Comparison of ENCODE assay signal across 9 mouse cellular contexts in the genomic region with DNA sequence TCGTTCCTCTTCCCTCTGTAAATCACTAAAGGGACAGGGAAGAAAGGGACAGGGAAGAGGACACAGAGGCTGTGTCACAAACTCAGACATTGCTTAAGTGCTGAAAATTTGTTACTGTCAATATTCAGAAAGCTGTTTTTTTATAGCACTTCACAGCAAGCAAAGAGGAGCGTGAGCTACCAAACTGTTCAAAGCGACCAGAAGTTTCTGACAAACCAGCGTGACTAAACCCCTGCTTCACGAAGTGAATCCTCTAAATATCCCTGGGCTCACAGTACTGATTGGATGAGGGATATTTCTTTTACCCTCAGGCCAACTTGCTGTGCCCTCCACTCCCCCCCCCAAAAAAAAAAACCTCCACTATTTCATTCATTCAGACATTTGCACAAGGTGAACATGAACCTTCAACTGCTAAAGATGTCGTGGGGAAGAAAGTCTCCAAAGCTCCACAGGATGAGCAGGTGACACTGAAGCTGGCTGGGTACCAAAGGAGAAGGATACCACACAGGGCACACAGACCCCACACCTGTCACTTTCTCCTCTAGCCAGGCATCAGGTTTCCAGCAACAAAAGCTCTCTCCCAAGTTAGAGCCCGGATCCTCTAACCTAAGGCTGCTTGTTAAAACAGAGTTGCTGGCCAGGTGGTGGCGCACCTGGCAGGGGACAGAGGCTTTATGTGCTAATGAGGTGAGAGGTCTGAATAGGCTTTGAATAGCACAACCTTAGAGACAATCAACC. TPM values are rescaled to one million over a fixed set of nuclear protein-coding genes. Genes with fewer than 3 reads are reported as not detected.
DNase-seq lines count a peak whose midpoint lies in the region; ATAC-seq and TF ChIP-seq lines count a peak whose summit lies in the region.
"Had no signal": no experiment of that assay in that cellular context is flagged by ENCODE, and none has a peak within 500 bp of the region (broad histone marks: within the 10 kb centered on the region; RNA-seq: fewer than 3 reads in every experiment).

No protein-coding gene starts in this region.

- no peaks in the 10 kb centered on the region for H3K79me2 ChIP-seq in liver, adult 2 months (ENCODE audit: control insufficient read depth, insufficient read depth, low read length)

- H3K4me3 ChIP-seq in liver, adult 2 months (ENCODE audit: insufficient read depth, low read depth, low read length): no peak overlapping the region
- no peak overlapping the region for H3K4me3 ChIP-seq in liver, embryonic 12.5 days
- no peak overlapping the region for H3K4me3 ChIP-seq in lung, adult 2 months (replicated peaks; ENCODE audit: extremely low read depth, low read depth, low read length)
- H3K4me3 ChIP-seq: neural tube, embryonic 12.5 days had no signal

- no peak for DNase-seq in liver, adult 2 months (ENCODE audit: extremely low read depth, low read depth, low spot score)
- DNase-seq in forelimb bud, embryonic 11.5 days (ENCODE audit: low read depth, low spot score): peak; percentile 59
- DNase-seq in lung, adult 2 months: no peak
- peak; percentile 60 to 66 for DNase-seq in thymus, postnatal 36 days
- DNase-seq in neural tube, embryonic 10.5 days (ENCODE audit: extremely low spot score, low spot score): no peak
- no peak for DNase-seq in adrenal gland, adult 8-10 months

- no peaks in the 10 kb centered on the region for H3K27me3 ChIP-seq in liver, adult 2 months (ENCODE audit: control insufficient read depth, insufficient read depth, low read length)
- no peaks in the 10 kb centered on the region for H3K27me3 ChIP-seq in liver, embryonic 12.5 days (replicated peaks)
- H3K27me3 ChIP-seq: neural tube, embryonic 12.5 days had no signal

- H3K9ac ChIP-seq in liver, adult 2 months (ENCODE audit: low read depth, low read length): no peak overlapping the region
- H3K9ac ChIP-seq in liver, embryonic 12.5 days: no peak overlapping the region
- H3K9ac ChIP-seq: neural tube, embryonic 12.5 days had no signal

- ATAC-seq in liver, embryonic 12.5 days: no peak
- ATAC-seq in activated CD4-positive, CD25-positive, alpha-beta regulatory T cell, adult 4 months: peak; percentile 79

- H3K9me3 ChIP-seq in liver, embryonic 12.5 days (replicated peaks): no peaks in the 10 kb centered on the region
- H3K9me3 ChIP-seq: neural tube, embryonic 12.5 days had no signal

- no peaks in the 10 kb centered on the region for H3K36me3 ChIP-seq in liver, adult 2 months (ENCODE audit: control insufficient read depth, insufficient read depth, low read length)
- no peaks in the 10 kb centered on the region for H3K36me3 ChIP-seq in liver, embryonic 12.5 days
- H3K36me3 ChIP-seq: neural tube, embryonic 12.5 days had no signal

- no peak overlapping the region for H3K4me2 ChIP-seq in liver, embryonic 12.5 days
- H3K4me2 ChIP-seq: neural tube, embryonic 12.5 days had no signal

- no peak overlapping the region for H3K27ac ChIP-seq in liver, adult 2 months (replicated peaks; ENCODE audit: insufficient read depth, low read depth, low read length)
- H3K27ac ChIP-seq in liver, embryonic 12.5 days: no peak overlapping the region
- H3K27ac ChIP-seq: neural tube, embryonic 12.5 days had no signal

- H3K4me1 ChIP-seq in liver, adult 2 months (ENCODE audit: control insufficient read depth, insufficient read depth, low read length): peaks cover 2% of the 10 kb centered on the region; the same call in 1 of the 2 replicates
- no peaks in the 10 kb centered on the region for H3K4me1 ChIP-seq in liver, embryonic 12.5 days
- H3K4me1 ChIP-seq in lung, adult 2 months (ENCODE audit: control insufficient read depth, insufficient read depth, low read length): peaks cover 6% of the 10 kb centered on the region

- 72% methylated on average over 8 of the region's 8 CpGs for WGBS in liver, adult 2 months
- 55% methylated on average over 8 of the region's 8 CpGs for WGBS in liver, embryonic 12.5 days (ENCODE audit: insufficient replicate concordance)
- WGBS in lung, adult 2 months: 63% methylated on average over 8 of the region's 8 CpGs

- no peak for TF ChIP-seq POLR2A in liver, adult 2 months (IDR thresholded peaks at IDR 0.05; ENCODE audit: extremely low read depth, insufficient read depth, low read length)
- TF ChIP-seq POLR2A in lung, adult 2 months (IDR thresholded peaks at IDR 0.05; ENCODE audit: borderline replicate concordance, extremely low read depth, low read depth, low read length): no peak

- TF ChIP-seq CTCF in liver, adult 2 months (IDR thresholded peaks at IDR 0.05; ENCODE audit: low read depth, low read length): peak; percentile 55
- peak; percentile 53; the same call in 1 of the 2 replicates for TF ChIP-seq CTCF in lung, adult 2 months (IDR thresholded peaks at IDR 0.05; ENCODE audit: insufficient read depth, low read length)

RNA-seq across cellular contexts. Expression of a gene that starts 16.2 kb away (rescaled TPM):
- 28.9 and 34.3 TPM in 2 replicates for total RNA-seq in liver, adult 2 months (2014; rRNA removed)
- polyA plus RNA-seq in liver, adult 2 months (2012; rRNA removed): 6.0 and 6.7 TPM in 2 replicates
- 21.1 and 24.3 TPM in 2 replicates for polyA plus RNA-seq in liver, embryonic 12.5 days (2016; fragmentation: Nextera tagmentation; extraction: Ambion mirVana)
- polyA plus RNA-seq in activated CD4-positive, CD25-positive, alpha-beta regulatory T cell, adult 4 months (2017; shearing (Covaris generic)): 10 to 100 TPM; 58.1 to 69.1 TPM
- 7.4 and 14.6 TPM in 2 replicates for polyA plus RNA-seq in lung, adult 2 months (2012; rRNA removed)
- total RNA-seq in adrenal gland, adult 8-10 months (2022): 10 to 100 TPM; 59.8 to 75.3 (median 63.4) TPM

RNA-seq across cellular contexts. Expression of a gene that starts 33.3 kb away (rescaled TPM):
- 0.09 and 0.13 TPM in 2 replicates for total RNA-seq in liver, adult 2 months (2014; rRNA removed)
- 0.02 and 0.09 TPM in 2 replicates for polyA plus RNA-seq in liver, adult 2 months (2012; rRNA removed)
- polyA plus RNA-seq in liver, embryonic 12.5 days (2016; fragmentation: Nextera tagmentation; extraction: Ambion mirVana): 0.07 and 0.10 TPM in 2 replicates
- polyA plus RNA-seq in activated CD4-positive, CD25-positive, alpha-beta regulatory T cell, adult 4 months (2017; shearing (Covaris generic)): under 1 TPM; 0.11 to 0.21 TPM
- polyA plus RNA-seq in lung, adult 2 months (2012; rRNA removed): 1.3 and 1.7 TPM in 2 replicates
- total RNA-seq in adrenal gland, adult 8-10 months (2022): 1 to 10 TPM in 2 of 4 experiments, under 1 TPM in 2; 0.35 to 2.2 (median 0.90) TPM

RNA-seq across cellular contexts. Expression of a gene that starts 55.0 kb away (rescaled TPM):
- 22.8 and 25.7 TPM in 2 replicates for total RNA-seq in liver, adult 2 months (2014; rRNA removed)
- polyA plus RNA-seq in liver, adult 2 months (2012; rRNA removed): 13.8 and 17.2 TPM in 2 replicates
- polyA plus RNA-seq in liver, embryonic 12.5 days (2016; fragmentation: Nextera tagmentation; extraction: Ambion mirVana): 58.1 and 59.1 TPM in 2 replicates
- 100 to 1,000 TPM; 109 to 118 TPM for polyA plus RNA-seq in activated CD4-positive, CD25-positive, alpha-beta regulatory T cell, adult 4 months (2017; shearing (Covaris generic))
- polyA plus RNA-seq in lung, adult 2 months (2012; rRNA removed): 48.9 and 64.0 TPM in 2 replicates
- total RNA-seq in adrenal gland, adult 8-10 months (2022): 10 to 100 TPM; 43.0 to 81.4 (median 55.3) TPM

Comparison
In these comparisons a context has a peak if more than half of its experiments do, and no peak if none do; other contexts are left out.
1. DNase-seq: peak in forelimb bud, embryonic 11.5 days (single experiment) and thymus, postnatal 36 days (2 of 2); none in liver, adult 2 months (single experiment), lung, adult 2 months (single experiment), neural tube, embryonic 10.5 days (single experiment) and adrenal gland, adult 8-10 months (single experiment).